Mouse (Mus musculus): ENCODE results near the gene Anxa3. TPM values are rescaled to one million over a fixed set of nuclear protein-coding genes. Genes with fewer than 3 reads are reported as not detected.

Anxa3 gene
- not detected for total RNA-seq (2023)

DNA sequence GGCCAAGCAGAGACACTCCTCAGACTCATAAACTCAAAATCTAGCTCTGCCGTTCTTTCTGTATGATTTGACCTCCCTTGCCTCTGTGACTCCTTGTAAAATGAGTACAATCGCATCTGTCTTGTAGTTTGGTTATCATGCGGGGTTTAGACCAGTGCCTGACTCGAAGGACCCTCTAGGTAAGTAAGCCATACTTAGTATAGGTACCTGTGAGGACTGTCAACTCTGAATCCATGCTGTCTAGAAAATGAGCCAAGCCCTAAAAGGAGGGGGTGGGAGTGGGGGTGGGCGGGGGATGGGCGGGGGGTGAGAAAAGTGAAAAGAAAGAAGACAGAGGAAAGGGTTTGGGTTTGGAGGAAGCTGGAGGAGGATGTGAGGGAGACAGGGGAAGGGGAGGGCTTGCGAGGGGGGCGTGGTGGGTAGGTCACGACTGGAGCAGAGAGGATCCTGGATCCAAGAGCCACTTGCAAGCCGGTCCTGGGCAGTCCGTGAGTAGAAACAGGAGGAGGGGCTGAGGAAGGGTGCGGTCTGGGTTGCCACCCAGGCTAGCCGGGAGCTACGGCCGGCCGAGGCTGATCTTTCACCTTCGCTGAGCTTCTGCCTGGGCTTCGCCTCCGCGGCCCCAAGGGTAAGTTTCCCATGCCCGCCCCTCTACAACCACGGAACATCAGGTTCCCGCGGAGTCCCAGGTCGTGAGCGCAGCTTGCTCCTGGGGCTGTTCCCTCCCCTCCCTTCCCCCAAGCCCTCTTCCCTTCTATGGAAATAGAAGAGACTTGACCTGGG, at the start of gene Anxa3:
Anxa3 (plus strand) TSS at position 404 of the 783 bp plus-strand sequence.

Other genes starting within 250 kb of the Anxa3 start
- gene Bmp2k, start 204.3 kb downstream of the Anxa3 start, total RNA-seq (2023): 10 to 100 TPM; 25.3 to 27.9 TPM